In genomic region chr3:130214631-130215030, GRCm38 (mm10) we compare ENCODE assay signal across 23 mouse cellular contexts.
"Had no signal": no experiment of that assay in that cellular context is flagged by ENCODE, and none has a peak within 500 bp of the region (broad histone marks: within the 10 kb centered on the region; RNA-seq: fewer than 3 reads in every experiment).

No protein-coding gene starts in this region.

- H3K4me3 ChIP-seq: gastrocnemius, adult 2 months; heart, embryonic 10.5 days; heart, embryonic 12.5 days; hindbrain, embryonic 13.5 days; hindbrain, embryonic 15.5 days; kidney, embryonic 15.5 days; limb, embryonic 13.5 days; limb, embryonic 15.5 days; liver, embryonic 12.5 days had no signal

- DNase-seq: gastrocnemius, adult 2 months; gastrocnemius, postnatal 10 days; gastrocnemius, postnatal 25 days; heart, adult 18-20 months; heart, postnatal 10 days; heart, postnatal 4 days; kidney, adult 11 months; kidney, adult 2 months; kidney, adult 9 months; kidney, postnatal 14 days; kidney, postnatal 36 days; layer of hippocampus, adult 9-11 months; left cerebral cortex, postnatal 4 days had no signal

- H3K27ac ChIP-seq: gastrocnemius, adult 2 months; heart, embryonic 10.5 days; hindbrain, embryonic 13.5 days; hindbrain, embryonic 15.5 days; kidney, embryonic 15.5 days; kidney, postnatal 0 days; limb, embryonic 13.5 days; limb, embryonic 15.5 days; liver, embryonic 12.5 days; liver, embryonic 14.5 days had no signal
